Mouse (Mus musculus): Measurements from ENCODE around the gene H2-DMb2.
A peak's percentile ranks its signal among the peaks of the same experiment; 100 is the strongest.

- TF ChIP-seq CTCF (IDR thresholded peaks at IDR 0.05; ENCODE audit: control insufficient read depth, insufficient read depth, low read length) (0 out of 2 replicates have a peak, but pooled peaks have one; percentile 24), POLR2A (IDR thresholded peaks at IDR 0.05; ENCODE audit: borderline replicate concordance, control insufficient read depth, low read depth, low read length) (no peak)
Measured at GRCm38 (mm10) chr17:34172528-34172927, 29.4 kb downstream of the H2-DMb2 start.
